Mouse (Mus musculus) neural tube, embryonic 15.5 days (tissue): ENCODE measurements around the gene Mfsd11. TPM values are rescaled to one million over a fixed set of nuclear protein-coding genes. Genes with fewer than 3 reads are reported as not detected.
"Not testable (repeated sequence)": the region's sequence is repeated elsewhere in the genome, so short reads cannot be mapped to it uniquely, and the experiment has no call there.

Experiments used
- ATAC-seq: fragments of 200-750 bp; cut with Nextera tagmentation; 2 replicates; pipeline ENCODE4 v1.8.0; 2017; ENCODE audit warnings: mild to moderate bottlenecking, moderate TSS enrichment, moderate library complexity; ENCODE audit not compliant: low FRiP score
- H3K27ac ChIP-seq: fragments of 300-500 bp; sonication (generic); replicated peaks from 2 replicates; pipeline ENCODE4 v1.5.1; 2015; ENCODE audit warnings: mild to moderate bottlenecking, inconsistent platforms
- H3K27me3 ChIP-seq: fragments of 300-500 bp; sonication (generic); replicated peaks from 2 replicates; pipeline ENCODE4 v1.6.1; 2015; ENCODE audit warnings: inconsistent platforms
- H3K36me3 ChIP-seq: fragments of 300-500 bp; sonication (generic); 2 replicates; pipeline ENCODE4 v1.6.1; 2015; ENCODE audit warnings: inconsistent platforms
- H3K4me1 ChIP-seq: fragments of 300-500 bp; sonication (generic); 2 replicates; pipeline ENCODE4 v1.6.1; 2015; ENCODE audit warnings: inconsistent platforms
- H3K4me2 ChIP-seq: fragments of 300-500 bp; sonication (generic); 2 replicates; pipeline ENCODE4 v1.6.1; 2015; ENCODE audit warnings: inconsistent platforms, mild to moderate bottlenecking, moderate library complexity
- H3K4me3 ChIP-seq: fragments of 300-500 bp; sonication (generic); replicated peaks from 2 replicates; pipeline ENCODE4 v1.5.1; 2015; ENCODE audit warnings: mild to moderate bottlenecking, inconsistent platforms
- H3K9ac ChIP-seq: fragments of 300-500 bp; sonication (generic); replicated peaks from 2 replicates; pipeline ENCODE4 v1.6.1; 2015; ENCODE audit warnings: mild to moderate bottlenecking, inconsistent platforms
- H3K9me3 ChIP-seq: fragments of 300-500 bp; sonication (generic); replicated peaks from 2 replicates; pipeline ENCODE4 v1.6.1; 2016; ENCODE audit warnings: inconsistent platforms
- whole genome bisulfite sequencing: fragments of 180-500 bp; shearing (Covaris S2); methylation state at CpG from one replicate; pipeline ENCODE4 v1.1.7; 2015; ENCODE audit warnings: mixed read lengths; 5-methylcytosine and 5-hydroxymethylcytosine counted together
- polyA plus RNA-seq: library from polyadenylated mRNA; unstranded; fragments of >200 nt; fragmentation: Nextera tagmentation; extraction: Ambion mirVana; gene quantifications from 2 replicates; pipeline ENCODE4 v1.2.1, GENCODE M21; 2015

The Mfsd11 gene
- polyA plus RNA-seq, 1 experiment from 2014 or later: 51.6 TPM

GRCm38 (mm10) chr11:116822626-116823025 lies 29.6 kb upstream of the Mfsd11 start:
- no peak for ATAC-seq
- 91% methylated on average over 10 of the region's 10 CpGs for WGBS
- Histone ChIP-seq H3K4me1 (peaks cover 68% of the 10 kb centered on the region), H3K27ac (no peak overlapping the region), H3K27me3 (no peaks in the 10 kb centered on the region), H3K36me3 (no peaks in the 10 kb centered on the region), H3K9me3 (no peaks in the 10 kb centered on the region), H3K4me2 (no peak overlapping the region), H3K4me3 (no peak overlapping the region), H3K9ac (no peak overlapping the region)

GRCm38 (mm10) chr11:116823255-116823654 lies 29.0 kb upstream of the Mfsd11 start:
- no peaks in the 10 kb centered on the region for H3K27me3 ChIP-seq
- no peak overlapping the region for H3K4me2 ChIP-seq
- H3K36me3 ChIP-seq: no peaks in the 10 kb centered on the region
- no peak overlapping the region for H3K4me3 ChIP-seq
- no peak for ATAC-seq
- no peak overlapping the region for H3K27ac ChIP-seq
- no peaks in the 10 kb centered on the region for H3K9me3 ChIP-seq
- no peak overlapping the region for H3K9ac ChIP-seq
- peaks cover 70% of the 10 kb centered on the region for H3K4me1 ChIP-seq
- WGBS: 100% methylated on average over 2 of the region's 2 CpGs

- H3K27ac ChIP-seq, H3K4me2 ChIP-seq, H3K9ac ChIP-seq, H3K27me3 ChIP-seq, H3K36me3 ChIP-seq, ATAC-seq, H3K9me3 ChIP-seq, H3K4me3 ChIP-seq: not testable (repeated sequence)
- WGBS: 97% methylated on average over 10 of the region's 10 CpGs
- peaks cover 67% of the 10 kb centered on the region for H3K4me1 ChIP-seq
These were observed 28.4 kb upstream of the Mfsd11 start for GRCm38 (mm10) chr11:116823885-116824284.

DNA sequence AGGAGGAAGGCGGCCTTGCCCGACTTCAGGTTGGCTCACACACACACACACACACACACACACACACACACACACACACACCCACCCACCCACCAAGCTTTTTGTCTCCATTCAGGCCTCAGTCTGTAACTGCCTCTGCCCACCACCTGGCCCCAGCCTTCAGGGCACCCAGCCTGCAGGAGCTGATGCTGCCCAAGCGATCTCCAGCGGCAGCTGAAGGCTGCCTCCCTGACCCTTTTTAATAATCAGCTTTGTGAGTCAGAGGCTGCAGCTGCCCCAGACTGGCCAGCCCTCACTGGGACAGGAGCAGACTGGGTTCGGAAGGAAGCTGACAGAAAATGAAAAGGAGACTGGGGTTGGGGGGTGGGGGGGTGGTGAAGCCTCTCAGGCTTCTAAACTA lies 27.0 kb upstream of the Mfsd11 start:
- Histone ChIP-seq H3K27me3 (no peaks in the 10 kb centered on the region), H3K4me3 (peak overlapping the region; percentile 69), H3K9ac (peak overlapping the region; percentile 23; the same call in 1 of the 2 replicates), H3K4me1 (peaks cover 55% of the 10 kb centered on the region), H3K27ac (peak overlapping the region; percentile 14; the same call in 1 of the 2 replicates), H3K36me3 (no peaks in the 10 kb centered on the region), H3K4me2 (peak overlapping the region; percentile 90), H3K9me3 (no peaks in the 10 kb centered on the region)
- WGBS: 22% methylated on average over 4 of the region's 5 CpGs
- ATAC-seq: no peak

GRCm38 (mm10) chr11:116826550-116827504 lies 25.4 kb upstream of the Mfsd11 start:
- H3K4me1 ChIP-seq: peaks cover 43% of the 10 kb centered on the region
- H3K27me3 ChIP-seq: no peaks in the 10 kb centered on the region
- H3K4me2 ChIP-seq: peak overlapping the region; percentile 90
- H3K9me3 ChIP-seq: no peaks in the 10 kb centered on the region
- H3K27ac ChIP-seq: peak overlapping the region; percentile 80
- peak overlapping the region; percentile 69 for H3K4me3 ChIP-seq
- peaks cover 9% of the 10 kb centered on the region for H3K36me3 ChIP-seq
- 9% methylated on average over 17 of the region's 17 CpGs for WGBS
- H3K9ac ChIP-seq: peak overlapping the region; percentile 78
- no peak for ATAC-seq

GRCm38 (mm10) chr11:116827534-116828165 lies 24.6 kb upstream of the Mfsd11 start, which contains the start of gene Mxra7:
TSS of gene Mxra7 (minus strand) at chr11:116828046.
- H3K4me1 ChIP-seq: peaks cover 40% of the 10 kb centered on the region
- H3K9ac ChIP-seq: peak within 1 kb of the TSS; percentile 78
- ATAC-seq: peak; percentile 67
- no peaks in the 10 kb centered on the region for H3K27me3 ChIP-seq
- H3K9me3 ChIP-seq: no peaks in the 10 kb centered on the region
- peak within 1 kb of the TSS; percentile 90 for H3K4me2 ChIP-seq
- whole genome bisulfite sequencing: under 1% methylated on average over 70 of the region's 71 CpGs
- peak within 1 kb of the TSS; percentile 80 for H3K27ac ChIP-seq
- peaks cover 10% of the 10 kb centered on the region for H3K36me3 ChIP-seq
- H3K4me3 ChIP-seq: peak within 1 kb of the TSS; percentile 69

DNA sequence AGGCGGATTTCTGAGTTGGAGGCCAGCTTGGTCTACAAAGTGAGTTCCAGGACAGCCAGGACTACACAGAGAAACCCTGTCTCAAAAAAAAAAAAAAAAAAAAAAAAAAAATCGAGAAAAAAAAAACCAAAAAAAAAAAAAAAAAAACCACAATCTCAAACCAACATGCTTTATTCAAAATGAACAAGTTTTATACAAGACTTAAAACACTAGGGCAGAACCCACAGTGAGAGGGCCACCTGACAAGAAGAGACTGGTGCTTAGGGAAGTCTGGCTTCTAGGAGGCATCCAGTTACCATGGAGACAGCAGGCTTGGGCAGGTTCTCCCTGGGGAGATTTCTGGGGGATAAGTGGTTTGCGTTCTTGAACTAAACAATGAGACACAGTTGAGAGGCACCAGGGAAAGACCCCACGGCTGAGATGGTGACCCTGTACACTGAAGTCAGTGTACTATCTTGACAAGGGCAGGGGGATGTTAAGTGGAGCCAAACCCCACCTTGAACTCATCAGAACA lies 20.0 kb upstream of the Mfsd11 start:
- Histone ChIP-seq H3K4me1 (peaks cover 19% of the 10 kb centered on the region), H3K4me3 (no peak overlapping the region), H3K27ac (no peak overlapping the region; the same call in 1 of the 2 replicates), H3K9me3 (no peaks in the 10 kb centered on the region), H3K9ac (no peak overlapping the region), H3K4me2 (no peak overlapping the region), H3K36me3 (peaks cover 55% of the 10 kb centered on the region), H3K27me3 (no peaks in the 10 kb centered on the region)
- 32% methylated on average over 4 of the region's 4 CpGs for WGBS
- ATAC-seq: no peak

GRCm38 (mm10) chr11:116834954-116835353 lies 17.3 kb upstream of the Mfsd11 start:
- no peaks in the 10 kb centered on the region for H3K9me3 ChIP-seq
- no peaks in the 10 kb centered on the region for H3K27me3 ChIP-seq
- H3K36me3 ChIP-seq: peaks cover 81% of the 10 kb centered on the region
- H3K9ac ChIP-seq: no peak overlapping the region
- WGBS: 98% methylated on average over 1 of the region's 1 CpGs
- H3K4me3 ChIP-seq: no peak overlapping the region
- H3K27ac ChIP-seq: no peak overlapping the region
- H3K4me2 ChIP-seq: no peak overlapping the region
- ATAC-seq: no peak
- peaks cover 18% of the 10 kb centered on the region for H3K4me1 ChIP-seq

- H3K27me3 ChIP-seq: no peaks in the 10 kb centered on the region
- H3K4me2 ChIP-seq: no peak overlapping the region
- H3K36me3 ChIP-seq: peaks cover 86% of the 10 kb centered on the region
- H3K9me3 ChIP-seq: no peaks in the 10 kb centered on the region
- H3K9ac ChIP-seq: no peak overlapping the region
- H3K4me3 ChIP-seq: no peak overlapping the region
- H3K4me1 ChIP-seq: peaks cover 31% of the 10 kb centered on the region
- ATAC-seq: no peak
- 93% methylated on average over 4 of the region's 4 CpGs for WGBS
- no peak overlapping the region for H3K27ac ChIP-seq
These were observed 16.0 kb upstream of the Mfsd11 start for GRCm38 (mm10) chr11:116836283-116836682.

- no peaks in the 10 kb centered on the region for H3K9me3 ChIP-seq
- 96% methylated on average over 10 of the region's 10 CpGs for WGBS
- peaks cover 80% of the 10 kb centered on the region for H3K36me3 ChIP-seq
- no peak overlapping the region for H3K4me3 ChIP-seq
- H3K4me2 ChIP-seq: no peak overlapping the region
- no peaks in the 10 kb centered on the region for H3K27me3 ChIP-seq
- no peak overlapping the region for H3K27ac ChIP-seq
- no peak overlapping the region for H3K9ac ChIP-seq
- no peak for ATAC-seq
- H3K4me1 ChIP-seq: peaks cover 40% of the 10 kb centered on the region
These were observed 14.8 kb upstream of the Mfsd11 start for GRCm38 (mm10) chr11:116837441-116837840.

GRCm38 (mm10) chr11:116838936-116839335 lies 13.3 kb upstream of the Mfsd11 start:
- H3K36me3 ChIP-seq: peaks cover 67% of the 10 kb centered on the region
- WGBS: 88% methylated on average over 14 of the region's 14 CpGs
- no peak overlapping the region for H3K4me2 ChIP-seq

More at GRCm38 (mm10) chr11:116838936-116839335, 13.3 kb upstream of the Mfsd11 start:
- no peaks in the 10 kb centered on the region for H3K27me3 ChIP-seq
- H3K27ac ChIP-seq: no peak overlapping the region
- H3K9ac ChIP-seq: no peak overlapping the region
- no peaks in the 10 kb centered on the region for H3K9me3 ChIP-seq
- no peak overlapping the region for H3K4me3 ChIP-seq
- H3K4me1 ChIP-seq: peaks cover 38% of the 10 kb centered on the region
- ATAC-seq: no peak
